14 mouse cellular contexts compared by ENCODE assay signal in the genomic region with DNA sequence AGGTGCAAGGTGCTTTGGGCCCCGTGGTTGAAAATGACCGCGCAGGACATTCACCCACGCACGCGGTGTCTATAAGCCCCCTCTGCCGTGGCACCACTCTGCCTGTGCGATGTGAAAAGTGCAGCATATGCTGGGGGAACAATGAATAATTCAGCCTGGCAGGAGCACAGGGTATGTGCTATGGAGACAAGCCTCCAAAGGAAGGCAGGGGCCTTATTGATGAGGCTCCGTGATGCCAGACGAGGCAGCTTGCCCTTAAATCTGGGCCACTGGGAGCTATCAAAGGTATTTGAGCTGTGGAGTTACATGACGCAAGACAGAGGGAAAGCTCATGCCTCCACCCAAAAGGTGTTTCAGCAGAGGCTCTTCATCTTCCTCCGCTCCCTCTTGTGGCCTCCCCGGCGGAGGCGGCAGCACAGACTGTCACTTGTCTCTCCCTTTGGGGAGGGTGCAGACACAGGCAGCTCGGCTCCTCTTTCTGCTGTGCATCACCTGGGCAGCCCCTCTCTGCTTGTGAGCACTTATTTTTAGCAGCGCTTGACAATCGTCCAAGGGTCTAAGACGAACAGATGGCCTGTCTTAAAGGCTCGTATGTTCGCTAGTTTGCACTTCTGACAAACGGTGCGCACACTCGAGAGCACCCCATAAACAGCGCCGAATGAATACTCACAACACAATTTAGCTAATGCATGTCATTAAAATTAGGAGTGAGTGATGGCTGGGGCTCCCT.
DNase-seq lines count a peak whose midpoint lies in the region; ATAC-seq and TF ChIP-seq lines count a peak whose summit lies in the region.
"Had no signal": no experiment of that assay in that cellular context is flagged by ENCODE, and none has a peak within 500 bp of the region (broad histone marks: within the 10 kb centered on the region; RNA-seq: fewer than 3 reads in every experiment).

No protein-coding gene starts in this region.

- ATAC-seq in forebrain, embryonic 13.5 days: peak; percentile 82
- no peak for ATAC-seq in midbrain, embryonic 15.5 days (replicated peaks)
- no peak for ATAC-seq in kidney, embryonic 15.5 days (replicated peaks; ENCODE audit: low FRiP score)
- ATAC-seq: Patski had no signal

- no peak for TF ChIP-seq POLR2A in brain, embryonic 14.5 days (IDR thresholded peaks at IDR 0.05; ENCODE audit: borderline replicate concordance, extremely low read depth, insufficient read depth, insufficient read length, poor library complexity, severe bottlenecking)

- no peaks in the 10 kb centered on the region for H3K9me3 ChIP-seq in forebrain, embryonic 13.5 days (replicated peaks)
- H3K9me3 ChIP-seq in midbrain, embryonic 15.5 days: no peaks in the 10 kb centered on the region
- no peaks in the 10 kb centered on the region for H3K9me3 ChIP-seq in kidney, embryonic 15.5 days (replicated peaks)
- H3K9me3 ChIP-seq: embryonic facial prominence, embryonic 12.5 days had no signal

- H3K9ac ChIP-seq in forebrain, embryonic 13.5 days: peak overlapping the region; percentile 38; the same call in 1 of the 2 replicates
- no peak overlapping the region for H3K9ac ChIP-seq in midbrain, embryonic 15.5 days
- no peak overlapping the region for H3K9ac ChIP-seq in kidney, embryonic 15.5 days
- H3K9ac ChIP-seq: embryonic facial prominence, embryonic 12.5 days had no signal

- peak overlapping the region; percentile 33 for H3K4me2 ChIP-seq in forebrain, embryonic 13.5 days
- H3K4me2 ChIP-seq in midbrain, embryonic 15.5 days: no peak overlapping the region
- H3K4me2 ChIP-seq in kidney, embryonic 15.5 days: no peak overlapping the region
- H3K4me2 ChIP-seq: embryonic facial prominence, embryonic 12.5 days had no signal

- H3K36me3 ChIP-seq in forebrain, embryonic 13.5 days (ENCODE audit: poor library complexity, severe bottlenecking): no peaks in the 10 kb centered on the region
- no peaks in the 10 kb centered on the region for H3K36me3 ChIP-seq in midbrain, embryonic 15.5 days (replicated peaks)
- no peaks in the 10 kb centered on the region for H3K36me3 ChIP-seq in kidney, embryonic 15.5 days

- no peak for TF ChIP-seq CTCF in brain, embryonic 14.5 days (IDR thresholded peaks at IDR 0.05; ENCODE audit: borderline replicate concordance, extremely low read depth, insufficient read depth, insufficient read length)

- peak overlapping the region; percentile 96 for H3K27ac ChIP-seq in forebrain, embryonic 13.5 days
- peak overlapping the region; percentile 58 for H3K27ac ChIP-seq in midbrain, embryonic 15.5 days
- H3K27ac ChIP-seq in kidney, embryonic 15.5 days: no peak overlapping the region
- H3K27ac ChIP-seq: embryonic facial prominence, embryonic 12.5 days; kidney, postnatal 0 days had no signal

- peaks cover 72% of the 10 kb centered on the region for H3K4me1 ChIP-seq in forebrain, embryonic 13.5 days
- peaks cover 31% of the 10 kb centered on the region for H3K4me1 ChIP-seq in midbrain, embryonic 15.5 days
- peaks cover 11% of the 10 kb centered on the region for H3K4me1 ChIP-seq in kidney, embryonic 15.5 days

- peak; percentile 40 for DNase-seq in layer of hippocampus, adult 11-12 months (ENCODE audit: low spot score)
- DNase-seq in layer of hippocampus, adult 9-10 months (ENCODE audit: low spot score): no peak
- DNase-seq in brain, embryonic 14.5 days (ENCODE audit: low read depth): peak; percentile 95
- no peak for DNase-seq in gastrocnemius, adult 8-10 months (ENCODE audit: low spot score in 2 of 2)
- DNase-seq in gastrocnemius, adult 18-20 months (ENCODE audit: low spot score): no peak
- DNase-seq: gastrocnemius, postnatal 36 days; heart, postnatal 36 days; lung, postnatal 36 days had no signal

- H3K27me3 ChIP-seq in forebrain, embryonic 13.5 days: 0 out of 2 replicates have a peak, but pooled peaks cover 3% of the 10 kb centered on the region
- H3K27me3 ChIP-seq in midbrain, embryonic 15.5 days (replicated peaks): no peaks in the 10 kb centered on the region
- peaks cover 2% of the 10 kb centered on the region; the same call in 1 of the 2 replicates for H3K27me3 ChIP-seq in kidney, embryonic 15.5 days

- no peak overlapping the region for H3K4me3 ChIP-seq in forebrain, embryonic 13.5 days
- no peak overlapping the region for H3K4me3 ChIP-seq in midbrain, embryonic 15.5 days
- H3K4me3 ChIP-seq in kidney, embryonic 15.5 days (replicated peaks): no peak overlapping the region
- H3K4me3 ChIP-seq: embryonic facial prominence, embryonic 12.5 days had no signal

- 56% methylated on average over 26 of the region's 26 CpGs for WGBS in forebrain, embryonic 13.5 days
- 61% methylated on average over 26 of the region's 26 CpGs for WGBS in midbrain, embryonic 15.5 days
- 74% methylated on average over 26 of the region's 26 CpGs for WGBS in kidney, embryonic 15.5 days

Comparison
In these comparisons a context has a peak if more than half of its experiments do, and no peak if none do; other contexts are left out.
1. DNase-seq: peak in layer of hippocampus, adult 11-12 months (single experiment) and brain, embryonic 14.5 days (single experiment); none in layer of hippocampus, adult 9-10 months (single experiment), gastrocnemius, adult 8-10 months (0 of 2) and gastrocnemius, adult 18-20 months (single experiment).